Mouse (Mus musculus) stomach, adult 2 months (tissue): ENCODE data around the gene Dnah6. TPM values are rescaled to one million over a fixed set of nuclear protein-coding genes. Genes with fewer than 3 reads are reported as not detected.

ENCODE experiments used
- polyA plus RNA-seq: library from polyadenylated mRNA; depleted of rRNA; stranded (reverse); fragments of >200 nt; gene quantifications from 2 replicates; pipeline ENCODE4 v1.2.3, GENCODE M21; 2012; rRNA removed

Dnah6 gene
- not detected in 2 replicates for polyA plus RNA-seq

GRCm38 (mm10) chr6:73221189-73221957 is at the start of gene Dnah6:
Dnah6 (minus strand) TSS chr6:73221651.

DNA sequence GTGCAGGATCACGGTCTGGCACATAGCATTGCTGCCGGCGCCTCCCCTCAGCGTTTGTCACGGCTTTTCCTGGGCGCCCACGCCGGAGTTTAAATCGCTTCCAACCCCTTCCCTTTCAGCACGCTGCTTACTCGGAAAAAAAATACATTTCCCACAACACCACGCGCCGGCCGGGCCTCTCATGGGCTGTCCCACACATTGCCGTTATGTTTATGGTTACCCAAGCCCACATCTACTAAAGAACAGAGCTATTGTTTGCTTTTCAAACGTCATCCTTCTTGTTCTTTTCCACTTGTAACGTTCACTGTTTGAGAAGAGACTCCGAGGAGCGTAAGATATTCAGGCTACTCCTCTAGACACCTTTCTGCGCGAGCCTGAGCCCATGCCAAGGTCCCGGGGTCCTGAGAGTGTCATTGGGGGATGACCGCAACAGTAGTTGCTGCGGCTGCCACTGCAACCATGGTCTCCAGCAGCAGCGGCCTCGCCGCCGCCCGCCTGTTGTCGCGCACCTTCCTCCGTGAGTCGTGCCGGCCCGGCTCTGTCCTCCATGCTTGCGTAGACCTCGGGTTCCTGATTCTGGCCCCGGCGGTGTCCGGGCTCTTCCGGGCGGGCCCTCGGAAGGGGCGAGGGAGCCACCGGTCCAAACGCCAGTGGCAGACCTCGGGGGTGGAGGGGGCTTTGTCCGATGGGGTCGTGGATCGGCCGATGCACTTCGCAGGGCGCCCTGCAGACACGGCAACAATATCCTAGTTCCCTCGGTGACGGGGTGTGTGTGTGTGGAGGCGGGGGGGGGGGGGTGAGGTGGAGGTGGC is 27.0 kb upstream of the Dnah6 start, which contains the start of gene Suclg1:
TSS of gene Suclg1 (plus strand) at position 146 of the 812 bp plus-strand sequence.

Other genes starting within 250 kb of the Dnah6 start
- gene Suclg1, start 26.7 kb upstream of the Dnah6 start, polyA plus RNA-seq: 17.7 and 36.4 TPM in 2 replicates
- not detected in 2 replicates for gene 4931417E11Rik, start 248.0 kb upstream of the Dnah6 start, polyA plus RNA-seq